Mouse (Mus musculus) liver, embryonic 14.5 days (tissue): ENCODE results near the gene Parva.

Experiments used
- CTCF ChIP-seq: IDR thresholded peaks from 2 replicates; pipeline ENCODE4 v1.5.1; 2016; ENCODE audit warnings: antibody characterized with exemption, low read depth, control low read depth
- EP300 ChIP-seq: IDR thresholded peaks from 2 replicates; pipeline ENCODE4 v1.6.1; 2016; ENCODE audit warnings: antibody characterized with exemption, low read depth

DNA sequence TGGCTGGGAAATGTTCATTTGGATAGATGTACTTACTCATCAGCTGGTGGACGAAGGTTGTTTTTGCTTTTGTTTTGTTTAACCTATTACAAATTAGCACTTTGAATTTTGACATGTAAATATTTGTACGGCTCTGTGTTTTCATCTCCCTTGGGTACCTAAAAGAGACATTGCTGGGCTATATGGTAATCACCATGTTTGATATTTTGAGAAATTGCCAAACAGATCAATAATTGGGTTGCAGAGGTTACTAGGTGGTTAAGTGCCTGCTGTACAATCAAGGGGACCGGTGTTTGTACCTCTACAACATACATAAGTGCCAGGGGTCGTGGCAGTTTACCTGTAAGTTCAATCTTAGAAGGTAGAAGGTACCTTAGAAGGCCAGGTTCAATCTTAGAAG lies 19.2 kb downstream of the Parva start:
- no peak for TF ChIP-seq EP300
- no peak for TF ChIP-seq CTCF
